Mouse (Mus musculus) liver, postnatal 0 days (tissue): ENCODE data around the gene Mybl2. TPM values are rescaled to one million over a fixed set of nuclear protein-coding genes. Genes with fewer than 3 reads are reported as not detected.
A peak's percentile ranks its signal among the peaks of the same experiment; 100 is the strongest.

Experiments used
- ATAC-seq: fragments of 200-750 bp; cut with Nextera tagmentation; 2 replicates; pipeline ENCODE4 v1.8.0; 2017; ENCODE audit warnings: mild to moderate bottlenecking, moderate library complexity
- DNase-seq: peaks from one replicate; pipeline ENCODE4 v3.0.0-alpha.2; 2016
- H3K27ac ChIP-seq: fragments of 300-500 bp; sonication (generic); 2 replicates; pipeline ENCODE4 v1.5.1; 2014; ENCODE audit warnings: antibody characterized with exemption, moderate library complexity, mild to moderate bottlenecking, low read depth
- H3K27me3 ChIP-seq: fragments of 300-500 bp; sonication (generic); 2 replicates; pipeline ENCODE4 v1.6.1; 2014; ENCODE audit warnings: low read length, control low read depth, mixed read lengths; ENCODE audit not compliant: insufficient read depth
- H3K36me3 ChIP-seq: fragments of 300-500 bp; sonication (generic); replicated peaks from 2 replicates; pipeline ENCODE4 v1.6.1; 2014; ENCODE audit warnings: mild to moderate bottlenecking, control low read depth, low read length, moderate library complexity, mixed read lengths; ENCODE audit not compliant: insufficient read depth
- H3K4me1 ChIP-seq: fragments of 300-500 bp; sonication (generic); 2 replicates; pipeline ENCODE4 v1.6.1; 2014; ENCODE audit warnings: antibody characterized with exemption, mild to moderate bottlenecking, control low read depth; ENCODE audit not compliant: insufficient read depth
- H3K4me2 ChIP-seq: fragments of 300-500 bp; sonication (generic); 2 replicates; pipeline ENCODE4 v1.6.1; 2014; ENCODE audit warnings: low read depth, mild to moderate bottlenecking, low read length, moderate library complexity, mixed read lengths
- H3K4me3 ChIP-seq: fragments of 300-500 bp; sonication (generic); 2 replicates; pipeline ENCODE4 v1.5.1; 2014; ENCODE audit warnings: low read depth, low read length
- H3K9ac ChIP-seq: fragments of 300-500 bp; sonication (generic); replicated peaks from 2 replicates; pipeline ENCODE4 v1.6.1; 2014; ENCODE audit warnings: mild to moderate bottlenecking, moderate library complexity
- H3K9me3 ChIP-seq: fragments of 300-500 bp; sonication (generic); 2 replicates; pipeline ENCODE4 v1.6.1; 2016; ENCODE audit warnings: mild to moderate bottlenecking, control low read depth, low read length, mixed read lengths
- CTCF ChIP-seq: sonication (generic); IDR thresholded peaks from 2 replicates; pipeline ENCODE4 v1.5.1; 2016; ENCODE audit warnings: antibody characterized with exemption, low read depth
- EP300 ChIP-seq: IDR thresholded peaks from 2 replicates; pipeline ENCODE4 v1.6.1; 2016; ENCODE audit warnings: antibody characterized with exemption, low read depth, mild to moderate bottlenecking
- WGBS: fragments of 180-500 bp; shearing (Covaris S2); extraction: QIAGEN DNeasy Blood & Tissue Kit; methylation state at CpG from one replicate; pipeline ENCODE4 v1.1.7; 2014; ENCODE audit not compliant: insufficient replicate concordance; 5-methylcytosine and 5-hydroxymethylcytosine counted together
- polyA plus RNA-seq: library from polyadenylated mRNA; unstranded; fragments of >200 nt; fragmentation: Nextera tagmentation; extraction: Ambion mirVana; gene quantifications from 2 replicates; pipeline ENCODE4 v1.2.1, GENCODE M21; 2015

Mybl2 gene
- polyA plus RNA-seq, 1 experiment from 2014 or later, result 23.2 TPM

- Histone ChIP-seq H3K4me3 (no peak overlapping the region), H3K36me3 (peaks cover 61% of the 10 kb centered on the region), H3K27me3 (no peaks in the 10 kb centered on the region), H3K4me2 (no peak overlapping the region), H3K27ac (no peak overlapping the region), H3K9me3 (no peaks in the 10 kb centered on the region), H3K9ac (no peak overlapping the region), H3K4me1 (peaks cover 2% of the 10 kb centered on the region; the same call in 1 of the 2 replicates)
- no peak for ATAC-seq
- TF ChIP-seq CTCF (no peak), EP300 (no peak)
- DNase-seq, result no peak
- WGBS, result 92% methylated on average over 6 of the region's 6 CpGs
These were observed 11.8 kb downstream of the Mybl2 start for GRCm38 (mm10) chr2:163066326-163066725.

DNA sequence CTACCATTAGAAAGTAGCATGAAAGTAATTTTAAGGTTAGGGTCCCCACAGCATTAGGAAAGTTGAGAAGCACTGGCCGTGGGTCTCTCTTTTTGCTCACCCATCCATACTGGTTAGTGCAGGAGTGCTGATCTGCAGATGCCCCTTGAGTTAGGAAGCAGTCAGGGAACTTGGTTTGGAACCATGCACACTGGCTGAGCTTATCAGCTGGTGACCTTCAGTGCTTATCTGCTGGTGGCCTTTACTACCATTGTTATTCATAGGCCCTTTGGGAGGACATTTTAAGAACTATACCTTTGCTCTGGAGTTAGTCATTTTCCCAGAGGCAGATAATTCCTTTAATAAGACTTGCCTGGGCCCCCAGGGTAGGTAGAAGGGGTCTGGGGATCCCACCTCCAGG lies 12.7 kb downstream of the Mybl2 start:
- no peak overlapping the region for H3K27ac ChIP-seq
- 94% methylated on average over 1 of the region's 1 CpGs for WGBS
- no peaks in the 10 kb centered on the region for H3K27me3 ChIP-seq
- no peak overlapping the region for H3K9ac ChIP-seq
- no peak for ATAC-seq
- peaks cover 63% of the 10 kb centered on the region for H3K36me3 ChIP-seq
- peaks cover 3% of the 10 kb centered on the region; the same call in 1 of the 2 replicates for H3K4me1 ChIP-seq
- TF ChIP-seq CTCF (no peak), EP300 (no peak)
- no peak overlapping the region for H3K4me2 ChIP-seq
- no peaks in the 10 kb centered on the region for H3K9me3 ChIP-seq
- H3K4me3 ChIP-seq, result no peak overlapping the region
- DNase-seq, result no peak

- TF ChIP-seq CTCF (no peak), EP300 (no peak)
- WGBS, result 82% methylated on average over 3 of the region's 3 CpGs
- DNase-seq (no peak), ATAC-seq (no peak)
- H3K4me3 ChIP-seq, result no peak overlapping the region
- no peaks in the 10 kb centered on the region for H3K27me3 ChIP-seq
- no peak overlapping the region for H3K4me2 ChIP-seq
- no peak overlapping the region for H3K27ac ChIP-seq
- peaks cover 69% of the 10 kb centered on the region for H3K36me3 ChIP-seq
- H3K9me3 ChIP-seq, result no peaks in the 10 kb centered on the region
- H3K4me1 ChIP-seq, result peaks cover 3% of the 10 kb centered on the region; the same call in 1 of the 2 replicates
- H3K9ac ChIP-seq, result no peak overlapping the region
These were observed 15.7 kb downstream of the Mybl2 start for GRCm38 (mm10) chr2:163070213-163070612.

- TF ChIP-seq EP300, result no peak
- no peak for TF ChIP-seq CTCF
- Histone ChIP-seq H3K4me1 (peaks cover 3% of the 10 kb centered on the region; the same call in 1 of the 2 replicates), H3K27ac (no peak overlapping the region), H3K9me3 (no peaks in the 10 kb centered on the region), H3K36me3 (peaks cover 70% of the 10 kb centered on the region), H3K4me3 (no peak overlapping the region), H3K9ac (no peak overlapping the region), H3K4me2 (no peak overlapping the region), H3K27me3 (no peaks in the 10 kb centered on the region)
- 72% methylated on average over 3 of the region's 3 CpGs for WGBS
- DNase-seq (no peak), ATAC-seq (peak; percentile 68)
These were observed 17.1 kb downstream of the Mybl2 start for GRCm38 (mm10) chr2:163071590-163071989.

DNA sequence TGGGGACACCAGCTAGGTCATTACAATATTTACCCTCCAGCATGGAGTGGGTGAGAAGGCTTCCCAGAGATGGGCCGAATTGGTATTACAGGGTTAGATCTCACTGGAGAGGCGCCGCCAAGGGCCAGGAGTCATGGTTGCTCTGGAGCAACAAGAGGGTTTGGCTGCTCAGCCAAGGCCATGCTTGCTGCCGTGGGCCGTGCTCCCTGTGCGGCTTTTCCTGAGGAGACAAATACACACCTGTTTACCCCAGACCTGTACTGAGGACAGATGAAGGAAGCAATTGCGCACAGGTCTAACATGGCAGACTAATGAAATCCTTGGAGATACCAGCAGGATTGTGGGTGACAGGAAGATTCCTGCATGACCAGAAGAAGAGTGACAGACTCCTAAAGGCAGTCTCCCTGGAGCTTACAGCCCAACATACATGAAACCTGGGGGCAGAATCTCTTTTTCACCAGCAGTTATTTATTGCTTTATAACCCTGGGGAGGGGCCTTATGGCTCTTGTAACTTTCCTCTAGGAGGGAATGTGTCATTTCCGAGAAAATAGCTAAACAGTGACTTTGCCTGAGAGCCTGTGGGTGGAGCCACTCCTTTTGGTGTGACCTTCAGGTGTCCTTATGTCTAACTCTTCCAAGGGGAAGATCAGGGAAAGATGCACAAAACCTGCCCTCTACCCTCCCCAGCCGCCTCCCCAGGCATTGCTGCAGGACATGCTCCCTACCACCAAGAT lies 18.7 kb downstream of the Mybl2 start:
- ATAC-seq (no peak), DNase-seq (no peak)
- Histone ChIP-seq H3K4me3 (no peak overlapping the region), H3K9ac (no peak overlapping the region), H3K27ac (no peak overlapping the region), H3K4me1 (peaks cover 3% of the 10 kb centered on the region; the same call in 1 of the 2 replicates), H3K9me3 (no peaks in the 10 kb centered on the region), H3K27me3 (no peaks in the 10 kb centered on the region), H3K4me2 (no peak overlapping the region), H3K36me3 (peaks cover 69% of the 10 kb centered on the region)
- no peak for TF ChIP-seq EP300
- no peak for TF ChIP-seq CTCF
- 90% methylated on average over 9 of the region's 9 CpGs for WGBS

GRCm38 (mm10) chr2:163074006-163074405 lies 19.5 kb downstream of the Mybl2 start:
- no peak overlapping the region for H3K4me3 ChIP-seq
- no peak for TF ChIP-seq EP300
- no peak for TF ChIP-seq CTCF
- H3K9me3 ChIP-seq, result no peaks in the 10 kb centered on the region
- 88% methylated on average over 7 of the region's 7 CpGs for WGBS
- H3K9ac ChIP-seq, result no peak overlapping the region
- H3K36me3 ChIP-seq, result peaks cover 66% of the 10 kb centered on the region
- ATAC-seq (no peak), DNase-seq (no peak)
- H3K4me2 ChIP-seq, result no peak overlapping the region
- H3K27me3 ChIP-seq, result no peaks in the 10 kb centered on the region
- H3K4me1 ChIP-seq, result peaks cover 3% of the 10 kb centered on the region; the same call in 1 of the 2 replicates
- H3K27ac ChIP-seq, result no peak overlapping the region
